Mouse (Mus musculus): ENCODE results near the gene Ephx4.

GRCm38 (mm10) chr5:107360054-107360730 is 42.3 kb upstream of the Ephx4 start:
- no peak for TF ChIP-seq CTCF (IDR thresholded peaks at IDR 0.05)
- TF ChIP-seq POLR2A (IDR thresholded peaks at IDR 0.05; ENCODE audit: insufficient read depth, low read depth, low read length) = no peak

Data from heart, adult 2 months (tissue).